8 mouse cellular contexts compared by ENCODE assay signal in the genomic region with DNA sequence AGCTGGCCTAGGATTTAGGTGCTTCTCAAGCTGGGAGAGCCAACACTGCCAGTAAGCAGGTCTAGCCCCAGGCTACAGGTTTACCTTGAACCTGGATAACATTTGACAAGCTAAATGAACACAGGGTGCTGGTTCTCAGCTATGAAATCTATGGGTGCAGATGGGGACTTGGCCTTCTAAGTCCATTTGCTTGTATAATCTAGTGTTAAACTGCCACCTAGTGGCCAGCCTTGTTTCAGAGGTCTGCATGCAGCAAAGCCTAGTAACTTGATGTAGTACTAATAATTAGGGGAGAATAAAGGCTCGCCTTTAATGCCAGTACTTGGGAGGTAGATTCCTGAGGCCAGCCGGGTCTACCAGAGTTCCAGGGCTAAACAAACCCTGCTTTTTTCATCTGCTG. TPM values are rescaled to one million over a fixed set of nuclear protein-coding genes. Genes with fewer than 3 reads are reported as not detected.
A peak's percentile ranks its signal among the peaks of the same experiment; 100 is the strongest.
DNase-seq lines count a peak whose midpoint lies in the region; ATAC-seq and TF ChIP-seq lines count a peak whose summit lies in the region.

No protein-coding gene starts in this region.

- 21% methylated on average over 2 of the region's 2 CpGs for WGBS in intestine, postnatal 0 days
- WGBS in limb, embryonic 12.5 days, result 40% methylated on average over 2 of the region's 2 CpGs
- 21% methylated on average over 2 of the region's 2 CpGs for WGBS in midbrain, postnatal 0 days
- 26% methylated on average over 2 of the region's 2 CpGs for WGBS in stomach, embryonic 15.5 days

- DNase-seq in cerebellum, postnatal 25 days, result peak; percentile 72 to 88
- DNase-seq in gastrocnemius, adult 8-10 months (ENCODE audit: low spot score in 2 of 2), result peak; percentile 54 to 66
- peak; percentile 95 for DNase-seq in midbrain, postnatal 0 days (ENCODE audit: low spot score)

- H3K27me3 ChIP-seq in megakaryocyte, embryonic 14.5 days (replicated peaks), result no peaks in the 10 kb centered on the region
- no peaks in the 10 kb centered on the region for H3K27me3 ChIP-seq in intestine, postnatal 0 days (replicated peaks; ENCODE audit: control insufficient read depth, insufficient read depth, low read length)
- no peaks in the 10 kb centered on the region for H3K27me3 ChIP-seq in limb, embryonic 12.5 days
- no peaks in the 10 kb centered on the region for H3K27me3 ChIP-seq in midbrain, postnatal 0 days (ENCODE audit: insufficient read depth, low read length)
- H3K27me3 ChIP-seq in stomach, embryonic 15.5 days (replicated peaks), result no peaks in the 10 kb centered on the region

- peaks cover 44% of the 10 kb centered on the region for H3K4me1 ChIP-seq in megakaryocyte, embryonic 14.5 days
- H3K4me1 ChIP-seq in intestine, postnatal 0 days (replicated peaks; ENCODE audit: control insufficient read depth, insufficient read depth, low read length), result no peaks in the 10 kb centered on the region
- H3K4me1 ChIP-seq in limb, embryonic 12.5 days (replicated peaks), result peaks cover 40% of the 10 kb centered on the region
- H3K4me1 ChIP-seq in midbrain, postnatal 0 days (ENCODE audit: insufficient read depth, low read length), result peaks cover 5% of the 10 kb centered on the region; the same call in 1 of the 2 replicates
- peaks cover 23% of the 10 kb centered on the region for H3K4me1 ChIP-seq in stomach, embryonic 15.5 days

- no peaks in the 10 kb centered on the region for H3K9me3 ChIP-seq in megakaryocyte, embryonic 14.5 days
- no peaks in the 10 kb centered on the region for H3K9me3 ChIP-seq in intestine, postnatal 0 days (ENCODE audit: control insufficient read depth)
- H3K9me3 ChIP-seq in limb, embryonic 12.5 days, result no peaks in the 10 kb centered on the region
- no peaks in the 10 kb centered on the region for H3K9me3 ChIP-seq in midbrain, postnatal 0 days (ENCODE audit: low read length)
- no peaks in the 10 kb centered on the region for H3K9me3 ChIP-seq in stomach, embryonic 15.5 days

- no peak for ATAC-seq in megakaryocyte, adult 5-6 weeks (ENCODE audit: poor library complexity, severe bottlenecking)
- no peak for ATAC-seq in intestine, postnatal 0 days
- no peak for ATAC-seq in limb, embryonic 12.5 days (ENCODE audit: insufficient number of reproducible peaks, insufficient read depth, low FRiP score, low TSS enrichment, low read depth)
- ATAC-seq in midbrain, postnatal 0 days (ENCODE audit: low FRiP score), result no peak
- no peak for ATAC-seq in stomach, embryonic 15.5 days (ENCODE audit: insufficient read depth, low FRiP score, low read depth)

- 0 out of 2 replicates have a peak overlapping the region, but pooled peaks have one; percentile 27 for H3K4me2 ChIP-seq in intestine, postnatal 0 days (replicated peaks; ENCODE audit: low read depth)
- peak overlapping the region; percentile 18; the same call in 1 of the 2 replicates for H3K4me2 ChIP-seq in limb, embryonic 12.5 days
- H3K4me2 ChIP-seq in midbrain, postnatal 0 days (ENCODE audit: low read depth, low read length, poor library complexity, severe bottlenecking), result no peak overlapping the region
- peak overlapping the region; percentile 36; the same call in 1 of the 2 replicates for H3K4me2 ChIP-seq in stomach, embryonic 15.5 days

- peak; percentile 77 for TF ChIP-seq CTCF in intestine, postnatal 0 days (IDR thresholded peaks at IDR 0.05; ENCODE audit: low read depth)
- TF ChIP-seq CTCF in midbrain, postnatal 0 days (IDR thresholded peaks at IDR 0.05), result peak; percentile 82

- H3K4me3 ChIP-seq in megakaryocyte, embryonic 14.5 days (replicated peaks), result peak overlapping the region; percentile 23
- H3K4me3 ChIP-seq in intestine, postnatal 0 days (ENCODE audit: low read depth, low read length), result no peak overlapping the region
- H3K4me3 ChIP-seq in limb, embryonic 12.5 days (replicated peaks), result no peak overlapping the region
- H3K4me3 ChIP-seq in midbrain, postnatal 0 days (ENCODE audit: low read depth, low read length), result no peak overlapping the region
- H3K4me3 ChIP-seq in stomach, embryonic 15.5 days (replicated peaks), result peak overlapping the region; percentile 10

- H3K27ac ChIP-seq in intestine, postnatal 0 days (ENCODE audit: low read depth, low read length), result no peak overlapping the region
- H3K27ac ChIP-seq in limb, embryonic 12.5 days, result no peak overlapping the region; the same call in 1 of the 2 replicates
- no peak overlapping the region for H3K27ac ChIP-seq in midbrain, postnatal 0 days (ENCODE audit: low read depth, low read length)
- no peak overlapping the region for H3K27ac ChIP-seq in stomach, embryonic 15.5 days

- H3K36me3 ChIP-seq in megakaryocyte, embryonic 14.5 days (replicated peaks; ENCODE audit: low read length), result peaks cover 45% of the 10 kb centered on the region
- peaks cover 30% of the 10 kb centered on the region for H3K36me3 ChIP-seq in intestine, postnatal 0 days (ENCODE audit: control insufficient read depth, insufficient read depth)
- H3K36me3 ChIP-seq in limb, embryonic 12.5 days, result peaks cover 47% of the 10 kb centered on the region
- H3K36me3 ChIP-seq in midbrain, postnatal 0 days (ENCODE audit: insufficient read depth, low read length), result peaks cover 10% of the 10 kb centered on the region; the same call in 1 of the 2 replicates
- peaks cover 22% of the 10 kb centered on the region for H3K36me3 ChIP-seq in stomach, embryonic 15.5 days

- no peak overlapping the region for H3K9ac ChIP-seq in intestine, postnatal 0 days (ENCODE audit: low read depth, low read length)
- no peak overlapping the region for H3K9ac ChIP-seq in limb, embryonic 12.5 days (replicated peaks)
- no peak overlapping the region for H3K9ac ChIP-seq in midbrain, postnatal 0 days (replicated peaks; ENCODE audit: low read length, poor library complexity, severe bottlenecking)
- no peak overlapping the region for H3K9ac ChIP-seq in stomach, embryonic 15.5 days

RNA-seq across cellular contexts. Expression of gene Hspa8, which starts 4.5 kb away (rescaled TPM):
- polyA plus RNA-seq in megakaryocyte, embryonic 14.5 days (2012; ENCODE audit: insufficient read depth, low replicate concordance), result 811 and 986 TPM in 2 replicates
- total RNA-seq in megakaryocyte, adult 5-6 weeks (2015), result 2,454 and 2,467 TPM in 2 replicates
- total RNA-seq in megakaryocyte, adult 5-6 weeks (2017), result 3,359 and 3,514 TPM in 2 replicates
- total RNA-seq in gastrocnemius, adult 8-10 months (2022), result 1,000 to 10,000 TPM in 3 of 4 experiments, 100 to 1,000 TPM in 1; 996 to 1,351 (median 1,061) TPM
- 1,042 and 1,135 TPM in 2 replicates for polyA plus RNA-seq in intestine, postnatal 0 days (2015; fragmentation: Nextera tagmentation; extraction: Ambion mirVana)
- polyA plus RNA-seq in limb, embryonic 12.5 days (2016; fragmentation: Nextera tagmentation; extraction: Ambion mirVana), result 2,429 and 2,480 TPM in 2 replicates
- total RNA-seq in midbrain, postnatal 0 days (2014; rRNA removed), result 3,665 and 4,346 TPM in 2 replicates
- polyA plus RNA-seq in midbrain, postnatal 0 days (2015; fragmentation: Nextera tagmentation; extraction: Ambion mirVana), result 2,467 and 2,499 TPM in 2 replicates
- polyA plus RNA-seq in stomach, embryonic 15.5 days (2015; fragmentation: Nextera tagmentation; extraction: Ambion mirVana), result 2,024 and 2,425 TPM in 2 replicates

Comparison
In these comparisons a context has a peak if more than half of its experiments do, and no peak if none do; other contexts are left out.
1. H3K4me3 ChIP-seq: peak in megakaryocyte, embryonic 14.5 days (single experiment) and stomach, embryonic 15.5 days (single experiment); none in intestine, postnatal 0 days (single experiment), limb, embryonic 12.5 days (single experiment) and midbrain, postnatal 0 days (single experiment).
2. Peak in every context shown above with its lines, with median percentiles within 50 percentile points of each other: DNase-seq.